Mouse (Mus musculus): ENCODE measurements around the gene Rad51b.

DNA sequence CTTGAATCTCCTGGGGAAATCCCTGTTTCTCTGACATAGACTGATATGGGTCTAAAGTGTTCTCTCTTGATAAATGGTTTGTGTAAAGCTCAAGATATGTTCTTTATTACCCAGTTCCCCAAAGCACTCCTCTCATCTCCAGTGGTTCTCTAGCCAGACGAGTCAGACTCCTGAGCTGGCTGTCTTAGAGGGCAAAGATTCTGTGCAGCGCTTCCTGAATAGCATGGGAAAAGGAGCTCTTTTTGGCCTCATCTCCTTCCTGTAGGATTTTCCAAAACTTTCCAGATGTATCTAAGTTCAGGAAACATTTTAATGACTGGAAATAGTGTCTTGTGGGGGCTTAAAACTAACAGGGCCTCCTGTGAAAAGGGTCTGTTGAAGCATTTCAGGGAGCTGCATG is 483.7 kb downstream of the Rad51b start:
- TF ChIP-seq USF1 (IDR thresholded peaks at IDR 0.05; ENCODE audit: low read depth, low read length) (no peak), ETS1 (conservative IDR thresholded peaks at IDR 0.05; ENCODE audit: low read depth, low read length) (no peak), SMC3 (IDR thresholded peaks at IDR 0.05; ENCODE audit: low read depth, low read length) (no peak), HCFC1 (IDR thresholded peaks at IDR 0.05; ENCODE audit: low read depth, low read length) (no peak), CTCF (conservative IDR thresholded peaks at IDR 0.05 in 1 of 2, IDR thresholded peaks at IDR 0.05 in 1 of 2; ENCODE audit: low read depth in 2 of 2, low read length in 2 of 2) (no peak), POLR2A (IDR thresholded peaks at IDR 0.05; ENCODE audit: low read depth, low read length) (no peak), JUN (IDR thresholded peaks at IDR 0.05; ENCODE audit: insufficient read depth, low read depth, low read length) (no peak), KAT2A (IDR thresholded peaks at IDR 0.05; ENCODE audit: insufficient replicate concordance, low read length) (no peak), IRF4 (IDR thresholded peaks at IDR 0.05; ENCODE audit: low read depth, low read length) (no peak), EP300 (IDR thresholded peaks at IDR 0.05; ENCODE audit: low read length) (no peak)
